Mouse (Mus musculus) C2C12 (cell line): ENCODE data around the gene Umps.

Experiments
- CEBPB ChIP-seq: IDR thresholded peaks from one replicate; pipeline ENCODE4 v1.6.1; 2011; ENCODE audit warnings: low read depth, mild to moderate bottlenecking, control low read depth, moderate library complexity
- CTCF ChIP-seq: IDR thresholded peaks from one replicate; pipeline ENCODE4 v1.5.1; 2011; ENCODE audit not compliant: control insufficient read depth, insufficient read depth, insufficient read length
- MAX ChIP-seq: IDR thresholded peaks from one replicate; pipeline ENCODE4 v1.6.1; 2011; ENCODE audit warnings: mild to moderate bottlenecking, control low read depth
- MYOG ChIP-seq: IDR thresholded peaks from one replicate; pipeline ENCODE4 v1.6.1; 2011; ENCODE audit not compliant: control insufficient read depth, insufficient read length; ENCODE audit errors: extremely low read depth
- USF1 ChIP-seq: IDR thresholded peaks from one replicate; pipeline ENCODE4 v1.6.1; 2011; ENCODE audit warnings: low read depth, mild to moderate bottlenecking, control low read depth, moderate library complexity

GRCm38 (mm10) chr16:33979855-33980254 lies 13.0 kb upstream of the Umps start:
- TF ChIP-seq CTCF: no peak
- no peak for TF ChIP-seq USF1
- TF ChIP-seq MYOG: no peak
- TF ChIP-seq MAX: no peak
- TF ChIP-seq CEBPB: no peak
